ENCODE assay signal across 9 mouse cellular contexts in the genomic region with DNA sequence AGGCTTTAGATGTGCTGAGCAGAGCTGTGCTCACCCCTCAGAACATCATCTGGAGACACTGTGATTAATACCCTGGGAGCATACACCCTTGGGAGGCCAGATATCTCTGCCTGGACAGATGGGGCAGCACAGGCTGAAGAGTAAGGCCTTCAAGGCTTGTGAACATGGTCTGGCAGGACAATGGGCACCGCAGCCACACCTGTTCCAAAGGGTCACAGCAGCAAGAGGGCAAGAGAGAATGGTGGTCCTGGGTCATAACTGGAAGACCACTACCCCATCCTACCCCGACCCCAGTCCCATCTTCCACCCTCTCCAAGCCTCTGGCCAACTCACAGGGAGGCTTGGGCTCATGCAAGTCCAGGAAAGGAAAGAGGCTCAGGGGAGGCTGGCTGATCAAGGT. TPM values are rescaled to one million over a fixed set of nuclear protein-coding genes. Genes with fewer than 3 reads are reported as not detected.
DNase-seq lines count a peak whose midpoint lies in the region; ATAC-seq and TF ChIP-seq lines count a peak whose summit lies in the region.
"Had no signal": no experiment of that assay in that cellular context is flagged by ENCODE, and none has a peak within 500 bp of the region (broad histone marks: within the 10 kb centered on the region; RNA-seq: fewer than 3 reads in every experiment).

No protein-coding gene starts in this region.

- dilution Hi-C loops in CH12.LX (cut with MboI; ENCODE audit: extremely low pct_ligation_motif_present, extremely low pct_unique_long_range_greater_than_20kb, low sequenced_read_pairs) = no loop called here

- ATAC-seq in kidney, embryonic 15.5 days (replicated peaks; ENCODE audit: low FRiP score) = no peak

- WGBS in heart, adult 2 months = 85% methylated on average over 2 of the region's 2 CpGs
- 90% methylated on average over 2 of the region's 2 CpGs for WGBS in kidney, embryonic 15.5 days
- WGBS in limb, embryonic 10.5 days = 98% methylated on average over 2 of the region's 2 CpGs

- intact Hi-C loops in heart, adult 2 months (cut with DNase I) = no loop called here

- no peak for TF ChIP-seq POLR2A in heart, adult 2 months (IDR thresholded peaks at IDR 0.05; ENCODE audit: insufficient read depth, low read depth, low read length)
- TF ChIP-seq POLR2A in CH12.LX (IDR thresholded peaks at IDR 0.05; ENCODE audit: low read depth, low read length) = no peak

- no peak for TF ChIP-seq CTCF in heart, adult 2 months (IDR thresholded peaks at IDR 0.05)
- no peak for TF ChIP-seq CTCF in CH12.LX (conservative IDR thresholded peaks at IDR 0.05 in 1 of 2, IDR thresholded peaks at IDR 0.05 in 1 of 2; ENCODE audit: low read depth in 2 of 2, low read length in 2 of 2)

- in situ Hi-C loops in CH12.LX (cut with MboI; ENCODE audit: low pct_ligation_motif_present, low pct_unique_long_range_greater_than_20kb, low sequenced_read_pairs) = loop anchor here (10.0 kb wide), 2 partner anchors 216 to 416 kb away; no protein-coding TSS in a partner anchor

- no peak for TF ChIP-seq EP300 in heart, adult 2 months (IDR thresholded peaks at IDR 0.05; ENCODE audit: insufficient read depth, low read depth, low read length)
- no peak for TF ChIP-seq EP300 in CH12.LX (IDR thresholded peaks at IDR 0.05; ENCODE audit: low read length)

- peaks cover 6% of the 10 kb centered on the region for H3K36me3 ChIP-seq in heart, adult 2 months (ENCODE audit: control insufficient read depth, insufficient read depth, low read length)
- H3K36me3 ChIP-seq in kidney, embryonic 15.5 days = peaks cover 56% of the 10 kb centered on the region
- peaks cover 31 to 98% of the 10 kb centered on the region in 2 experiments for H3K36me3 ChIP-seq in CH12.LX (replicated peaks in 1 of 2; ENCODE audit: control insufficient read depth in 1 of 2, insufficient read depth in 1 of 2, low read length in 1 of 2)
- peaks cover 89% of the 10 kb centered on the region for H3K36me3 ChIP-seq in limb, embryonic 10.5 days

- H3K4me3 ChIP-seq in heart, adult 2 months = no peak overlapping the region
- H3K4me3 ChIP-seq in kidney, embryonic 15.5 days (replicated peaks) = no peak overlapping the region
- H3K4me3 ChIP-seq in CH12.LX (replicated peaks in 1 of 3; ENCODE audit: low read depth in 2 of 3, low read length in 2 of 3, poor library complexity in 1 of 3) = no peak overlapping the region
- H3K4me3 ChIP-seq in limb, embryonic 10.5 days = no peak overlapping the region

- H3K9me3 ChIP-seq in kidney, embryonic 15.5 days (replicated peaks) = no peaks in the 10 kb centered on the region
- no peaks in the 10 kb centered on the region for H3K9me3 ChIP-seq in CH12.LX (replicated peaks; ENCODE audit: low read length)
- H3K9me3 ChIP-seq in limb, embryonic 10.5 days (replicated peaks) = no peaks in the 10 kb centered on the region

- H3K27ac ChIP-seq in heart, adult 2 months = peak overlapping the region; percentile 57
- H3K27ac ChIP-seq in kidney, embryonic 15.5 days = peak overlapping the region; percentile 82
- H3K27ac ChIP-seq in CH12.LX (ENCODE audit: insufficient read depth, low read depth) = peak overlapping the region; percentile 11; the same call in 1 of the 2 replicates
- peak overlapping the region; percentile 17 for H3K27ac ChIP-seq in limb, embryonic 10.5 days

- peaks cover 3% of the 10 kb centered on the region; the same call in 1 of the 2 replicates for H3K79me2 ChIP-seq in heart, adult 2 months (replicated peaks; ENCODE audit: control insufficient read depth, insufficient read depth, low read length)
- no peaks in the 10 kb centered on the region for H3K79me2 ChIP-seq in CH12.LX (replicated peaks; ENCODE audit: control insufficient read depth, extremely low read depth, insufficient read depth, poor library complexity, severe bottlenecking)

- no peak for TF ChIP-seq RAD21 in CH12.LX (IDR thresholded peaks at IDR 0.05; ENCODE audit: low read depth, low read length)

- H3K9ac ChIP-seq in heart, adult 2 months (ENCODE audit: low read depth, low read length) = no peak overlapping the region
- no peak overlapping the region for H3K9ac ChIP-seq in kidney, embryonic 15.5 days
- no peak overlapping the region for H3K9ac ChIP-seq in CH12.LX (ENCODE audit: insufficient read depth, low read depth)

- no peak overlapping the region for H3K4me2 ChIP-seq in kidney, embryonic 15.5 days
- no peak overlapping the region for H3K4me2 ChIP-seq in CH12.LX (ENCODE audit: insufficient read depth, low read depth, poor library complexity, severe bottlenecking)

- no peaks in the 10 kb centered on the region for H3K27me3 ChIP-seq in heart, adult 2 months (ENCODE audit: control insufficient read depth, insufficient read depth, low read length)
- no peaks in the 10 kb centered on the region for H3K27me3 ChIP-seq in kidney, embryonic 15.5 days
- no peaks in the 10 kb centered on the region for H3K27me3 ChIP-seq in CH12.LX (replicated peaks)
- no peaks in the 10 kb centered on the region for H3K27me3 ChIP-seq in limb, embryonic 10.5 days (ENCODE audit: low read depth, poor library complexity, severe bottlenecking)

- no peak for DNase-seq in heart, adult 2 months
- no peak for DNase-seq in heart, adult 11 months
- DNase-seq in kidney, postnatal 25 days = no peak
- no peak for DNase-seq in CH12.LX (ENCODE audit: extremely low read depth)
- DNase-seq in limb, embryonic 10.5 days (ENCODE audit: low spot score) = no peak
- DNase-seq in right cerebral cortex, adult 18-20 months = no peak
- DNase-seq in adrenal gland, postnatal 36 days = no peak
- DNase-seq: thymus, postnatal 25 days had no signal

- peaks cover 39% of the 10 kb centered on the region for H3K4me1 ChIP-seq in heart, adult 2 months (ENCODE audit: control insufficient read depth, insufficient read depth, low read length)
- peaks cover 62% of the 10 kb centered on the region for H3K4me1 ChIP-seq in kidney, embryonic 15.5 days
- H3K4me1 ChIP-seq in CH12.LX (ENCODE audit: control insufficient read depth in 1 of 2, insufficient read depth in 2 of 2) = peaks cover 46 to 72% of the 10 kb centered on the region in 2 experiments
- peaks cover 54% of the 10 kb centered on the region for H3K4me1 ChIP-seq in limb, embryonic 10.5 days

TF ChIP-seq in CH12.LX, 34 proteins besides CTCF, POLR2A, EP300 and RAD21:
- TF ChIP-seq SMC3 (IDR thresholded peaks at IDR 0.05; ENCODE audit: low read depth, low read length) = no peak
- TF ChIP-seq POLR2AphosphoS2 (IDR thresholded peaks at IDR 0.05; ENCODE audit: low read depth, low read length) = no peak
- TF ChIP-seq KAT2A (IDR thresholded peaks at IDR 0.05; ENCODE audit: insufficient replicate concordance, low read length) = no peak

RNA-seq across cellular contexts. Expression of a gene that starts 11.9 kb away (rescaled TPM):
- 10 to 100 TPM; 17.3 to 21.9 TPM for total RNA-seq in heart, adult 2 months (2021)
- 19.9 and 29.3 TPM in 2 replicates for polyA plus RNA-seq in heart, adult 2 months (2012; rRNA removed)
- polyA plus RNA-seq in kidney, embryonic 15.5 days (2015; fragmentation: Nextera tagmentation; extraction: Ambion mirVana) = 21.4 and 24.8 TPM in 2 replicates
- total RNA-seq in CH12.LX (2012; rRNA removed) (11.7 and 18.5 TPM in 2 replicates), CH12.LX (2014; rRNA removed) (7.1 and 8.9 TPM in 2 replicates)
- polyA plus RNA-seq in CH12.LX (2012; ENCODE audit: insufficient read length, low read depth) = 23.6 and 29.5 TPM in 2 replicates
- polyA plus RNA-seq in limb, embryonic 10.5 days (2016; fragmentation: Nextera tagmentation; extraction: Ambion mirVana) = 28.6 and 29.5 TPM in 2 replicates
- total RNA-seq in adrenal gland, postnatal 36 days (2021) = 10 to 100 TPM; 55.0 to 98.6 TPM

Comparison
In these comparisons a context has a peak if more than half of its experiments do, and no peak if none do; other contexts are left out.
1. H3K27ac ChIP-seq: peak in every context shown above with its lines; median percentile 82 in kidney, embryonic 15.5 days; 57 in heart, adult 2 months; 17 in limb, embryonic 10.5 days; 11 in CH12.LX.